Mouse (Mus musculus): ENCODE measurements around the gene Oas2.
"Not testable (repeated sequence)": the region's sequence is repeated elsewhere in the genome, so short reads cannot be mapped to it uniquely, and the experiment has no call there.

DNA sequence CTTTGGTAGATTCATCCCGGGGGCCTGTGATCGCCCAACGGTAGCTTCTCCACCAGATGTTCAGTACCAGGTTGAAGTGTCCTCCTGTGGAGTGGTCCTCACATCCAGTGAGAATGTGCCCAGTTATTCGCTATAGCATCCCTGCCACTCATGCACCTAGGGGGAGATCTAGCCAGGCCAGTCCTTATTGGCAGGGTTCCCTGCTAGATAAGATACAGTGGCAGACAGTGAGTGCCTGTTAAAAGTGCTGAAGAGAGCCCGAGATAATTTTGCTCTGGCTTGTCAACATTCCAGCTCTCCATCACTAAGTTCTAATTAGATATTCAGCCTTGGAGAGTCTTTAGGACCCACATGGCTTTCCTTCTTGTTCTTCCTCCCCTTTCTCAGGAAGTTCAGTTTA is 48.5 kb upstream of the Oas2 start:
- TF ChIP-seq CTCF, EP300 (IDR thresholded peaks at IDR 0.05; ENCODE audit: low read depth): not testable (repeated sequence)
